Mouse (Mus musculus): ENCODE data around the gene Syn3. TPM values are rescaled to one million over a fixed set of nuclear protein-coding genes. Genes with fewer than 3 reads are reported as not detected.

Syn3 gene
- polyA plus RNA-seq, 2 experiments, result 0.11 to 0.14 TPM

GRCm38 (mm10) chr10:86498051-86498672 lies 534 bp downstream of the Syn3 start:
- Histone ChIP-seq H3K9me3 (ENCODE audit: control insufficient read depth, low read length) (no peaks in the 10 kb centered on the region), H3K9ac (replicated peaks) (peak overlapping the region; percentile 20; the same call in 1 of the 2 replicates), H3K4me2 (ENCODE audit: low read depth) (peak overlapping the region; percentile 59), H3K4me3 (ENCODE audit: insufficient read depth in 1 of 2, low read depth in 2 of 2, low read length in 2 of 2) (peak overlapping the region; percentile 39 to 65), H3K4me1 (replicated peaks; ENCODE audit: control insufficient read depth in 2 of 2, insufficient read depth in 2 of 2, low read length in 1 of 2) (0 out of 4 replicates have a peak, but pooled peaks cover 0 to 2% of the 10 kb centered on the region in 2 experiments), H3K27ac (no peak overlapping the region), H3K36me3 (replicated peaks; ENCODE audit: control insufficient read depth, insufficient read depth, low read depth) (no peaks in the 10 kb centered on the region), H3K27me3 (ENCODE audit: control insufficient read depth, insufficient read depth, low read length) (no peaks in the 10 kb centered on the region)
- DNase-seq (ENCODE audit: low read depth in 3 of 3, low spot score in 3 of 3) (no peak), ATAC-seq (ENCODE audit: insufficient read depth) (peak; percentile 57)
- no peak for TF ChIP-seq CTCF (IDR thresholded peaks at IDR 0.05; ENCODE audit: low read depth)
- no peak for TF ChIP-seq EP300 (IDR thresholded peaks at IDR 0.05; ENCODE audit: low read depth)
- WGBS (ENCODE audit: insufficient replicate concordance), result 9% methylated on average over 12 of the region's 12 CpGs

GRCm38 (mm10) chr10:86495851-86496250 lies 2.8 kb downstream of the Syn3 start:
- Histone ChIP-seq H3K36me3 (replicated peaks; ENCODE audit: control insufficient read depth, insufficient read depth, low read depth) (no peaks in the 10 kb centered on the region), H3K27ac (no peak overlapping the region), H3K4me1 (replicated peaks; ENCODE audit: control insufficient read depth in 2 of 2, insufficient read depth in 2 of 2, low read length in 1 of 2) (0 out of 4 replicates have a peak, but pooled peaks cover 0 to 2% of the 10 kb centered on the region in 2 experiments), H3K4me2 (ENCODE audit: low read depth) (no peak overlapping the region), H3K27me3 (ENCODE audit: control insufficient read depth, insufficient read depth, low read length) (no peaks in the 10 kb centered on the region), H3K9ac (replicated peaks) (no peak overlapping the region), H3K4me3 (ENCODE audit: insufficient read depth in 1 of 2, low read depth in 2 of 2, low read length in 2 of 2) (no peak overlapping the region), H3K9me3 (ENCODE audit: control insufficient read depth, low read length) (no peaks in the 10 kb centered on the region)
- WGBS (ENCODE audit: insufficient replicate concordance), result 54% methylated on average over 2 of the region's 2 CpGs
- DNase-seq (ENCODE audit: low read depth in 3 of 3, low spot score in 3 of 3) (no peak), ATAC-seq (ENCODE audit: insufficient read depth) (no peak)
- TF ChIP-seq CTCF (IDR thresholded peaks at IDR 0.05; ENCODE audit: low read depth) (no peak), EP300 (IDR thresholded peaks at IDR 0.05; ENCODE audit: low read depth) (no peak)

- no peak overlapping the region for H3K27ac ChIP-seq
- no peak for DNase-seq (ENCODE audit: low read depth in 3 of 3, low spot score in 3 of 3)
- H3K9ac ChIP-seq (replicated peaks), result no peak overlapping the region
- 65% methylated on average over 5 of the region's 5 CpGs for WGBS (ENCODE audit: insufficient replicate concordance)
- H3K36me3 ChIP-seq (replicated peaks; ENCODE audit: control insufficient read depth, insufficient read depth, low read depth), result no peaks in the 10 kb centered on the region
- no peak overlapping the region for H3K4me2 ChIP-seq (ENCODE audit: low read depth)
- no peaks in the 10 kb centered on the region for H3K9me3 ChIP-seq (ENCODE audit: control insufficient read depth, low read length)
- no peak for ATAC-seq (ENCODE audit: insufficient read depth)
- H3K27me3 ChIP-seq (ENCODE audit: control insufficient read depth, insufficient read depth, low read length), result no peaks in the 10 kb centered on the region
- TF ChIP-seq CTCF (IDR thresholded peaks at IDR 0.05; ENCODE audit: low read depth) (no peak), EP300 (IDR thresholded peaks at IDR 0.05; ENCODE audit: low read depth) (no peak)
- 0 out of 4 replicates have a peak, but pooled peaks cover 0 to 2% of the 10 kb centered on the region in 2 experiments for H3K4me1 ChIP-seq (replicated peaks; ENCODE audit: control insufficient read depth in 2 of 2, insufficient read depth in 2 of 2, low read length in 1 of 2)
- H3K4me3 ChIP-seq (ENCODE audit: insufficient read depth in 1 of 2, low read depth in 2 of 2, low read length in 2 of 2), result no peak overlapping the region
These were observed 5.6 kb downstream of the Syn3 start for GRCm38 (mm10) chr10:86493140-86493539.

- WGBS (ENCODE audit: insufficient replicate concordance), result 34% methylated on average over 2 of the region's 2 CpGs
- Histone ChIP-seq H3K4me3 (ENCODE audit: insufficient read depth in 1 of 2, low read depth in 2 of 2, low read length in 2 of 2) (no peak overlapping the region), H3K36me3 (replicated peaks; ENCODE audit: control insufficient read depth, insufficient read depth, low read depth) (no peaks in the 10 kb centered on the region), H3K4me2 (ENCODE audit: low read depth) (no peak overlapping the region), H3K27me3 (ENCODE audit: control insufficient read depth, insufficient read depth, low read length) (no peaks in the 10 kb centered on the region), H3K9me3 (ENCODE audit: control insufficient read depth, low read length) (no peaks in the 10 kb centered on the region), H3K4me1 (replicated peaks; ENCODE audit: control insufficient read depth in 2 of 2, insufficient read depth in 2 of 2, low read length in 1 of 2) (no peaks in the 10 kb centered on the region), H3K9ac (replicated peaks) (no peak overlapping the region), H3K27ac (no peak overlapping the region)
- no peak for TF ChIP-seq CTCF (IDR thresholded peaks at IDR 0.05; ENCODE audit: low read depth)
- TF ChIP-seq EP300 (IDR thresholded peaks at IDR 0.05; ENCODE audit: low read depth), result no peak
- DNase-seq (ENCODE audit: low read depth in 3 of 3, low spot score in 3 of 3), result no peak
- ATAC-seq (ENCODE audit: insufficient read depth), result no peak
These were observed 6.4 kb downstream of the Syn3 start for GRCm38 (mm10) chr10:86492089-86492907.
